Mouse (Mus musculus): Measurements from ENCODE around the gene Abcc9. TPM values are rescaled to one million over a fixed set of nuclear protein-coding genes. Genes with fewer than 3 reads are reported as not detected.
"Not testable (repeated sequence)": the region's sequence is repeated elsewhere in the genome, so short reads cannot be mapped to it uniquely, and the experiment has no call there.

The Abcc9 gene
- total RNA-seq, 2 experiments from 2014 or later, result 7.3 to 8.5 TPM

GRCm38 (mm10) chr6:142706688-142707087 is 4.6 kb upstream of the Abcc9 start:
- intact Hi-C loops (cut with DNase I), result no loop called here
- DNase-seq, result no peak

- peak; percentile 45 for DNase-seq
- intact Hi-C loops (cut with DNase I), result no loop called here
Measured at GRCm38 (mm10) chr6:142703441-142703930, 1.4 kb upstream of the Abcc9 start.

- intact Hi-C loops (cut with DNase I), result no loop called here
- no peak for DNase-seq
Measured at GRCm38 (mm10) chr6:142701161-142701560, 954 bp downstream of the Abcc9 start.

- intact Hi-C loops (cut with DNase I), result no loop called here
- DNase-seq, result no peak
Measured at GRCm38 (mm10) chr6:142700753-142701152, 1.4 kb downstream of the Abcc9 start.

GRCm38 (mm10) chr6:142692085-142692484 is 10.0 kb downstream of the Abcc9 start:
- DNase-seq, result no peak
- intact Hi-C loops (cut with DNase I), result no loop called here

- intact Hi-C loops (cut with DNase I), result no loop called here
Measured at GRCm38 (mm10) chr6:142689673-142690072, 12.4 kb downstream of the Abcc9 start.

GRCm38 (mm10) chr6:142682985-142683691 is 19.0 kb downstream of the Abcc9 start:
- no peak for DNase-seq
- intact Hi-C loops (cut with DNase I), result no loop called here

More at GRCm38 (mm10) chr6:142689673-142690072, 12.4 kb downstream of the Abcc9 start:
- DNase-seq, result no peak

GRCm38 (mm10) chr6:142670021-142670420 is 32.1 kb downstream of the Abcc9 start:
- intact Hi-C loops (cut with DNase I), result no loop called here
- DNase-seq, result no peak

- intact Hi-C loops (cut with DNase I), result no loop called here
- no peak for DNase-seq
Measured at GRCm38 (mm10) chr6:142669343-142669742, 32.8 kb downstream of the Abcc9 start.

GRCm38 (mm10) chr6:142668831-142669230 is 33.3 kb downstream of the Abcc9 start:
- DNase-seq, result no peak
- intact Hi-C loops (cut with DNase I), result no loop called here

- DNase-seq, result no peak
- intact Hi-C loops (cut with DNase I), result no loop called here
Measured at GRCm38 (mm10) chr6:142668419-142668766, 33.7 kb downstream of the Abcc9 start.

- DNase-seq, result peak; percentile 6
- intact Hi-C loops (cut with DNase I), result no loop called here
Measured at GRCm38 (mm10) chr6:142667701-142668418, 34.3 kb downstream of the Abcc9 start.

GRCm38 (mm10) chr6:142662056-142662455 is 40.1 kb downstream of the Abcc9 start:
- intact Hi-C loops (cut with DNase I); DNase-seq: not testable (repeated sequence)

- intact Hi-C loops (cut with DNase I), result no loop called here
- DNase-seq, result peak; percentile 45
Measured at GRCm38 (mm10) chr6:142659038-142659437, 43.1 kb downstream of the Abcc9 start.

- intact Hi-C loops (cut with DNase I), result no loop called here
Measured at GRCm38 (mm10) chr6:142654561-142654960, 47.6 kb downstream of the Abcc9 start.

GRCm38 (mm10) chr6:142652175-142652574 is 49.9 kb downstream of the Abcc9 start:
- no peak for DNase-seq
- intact Hi-C loops (cut with DNase I), result no loop called here

More at GRCm38 (mm10) chr6:142654561-142654960, 47.6 kb downstream of the Abcc9 start:
- no peak for DNase-seq

GRCm38 (mm10) chr6:142649331-142649730 is 52.8 kb downstream of the Abcc9 start:
- intact Hi-C loops (cut with DNase I), result no loop called here

GRCm38 (mm10) chr6:142645474-142645873 is 56.6 kb downstream of the Abcc9 start:
- DNase-seq, result no peak
- intact Hi-C loops (cut with DNase I), result no loop called here

More at GRCm38 (mm10) chr6:142649331-142649730, 52.8 kb downstream of the Abcc9 start:
- DNase-seq, result no peak

- DNase-seq, result no peak
- intact Hi-C loops (cut with DNase I), result no loop called here
Measured at GRCm38 (mm10) chr6:142639301-142639700, 62.8 kb downstream of the Abcc9 start.

- no peak for DNase-seq
- intact Hi-C loops (cut with DNase I), result no loop called here
Measured at GRCm38 (mm10) chr6:142635654-142636053, 66.5 kb downstream of the Abcc9 start.

GRCm38 (mm10) chr6:142635185-142635583 is 66.9 kb downstream of the Abcc9 start:
- intact Hi-C loops (cut with DNase I), result no loop called here

More at GRCm38 (mm10) chr6:142635185-142635583, 66.9 kb downstream of the Abcc9 start:
- no peak for DNase-seq
